Mouse (Mus musculus) testis, adult 2 months (tissue): ENCODE data around the gene Pdilt. TPM values are rescaled to one million over a fixed set of nuclear protein-coding genes. Genes with fewer than 3 reads are reported as not detected.

Experiments used
- H3K27ac ChIP-seq: fragments of 200-500 bp; 2 replicates; pipeline ENCODE4 v1.5.1; 2012; ENCODE audit warnings: low read depth, low read length; ENCODE audit not compliant: control insufficient read depth, insufficient read depth
- H3K27me3 ChIP-seq: fragments of 200-500 bp; 2 replicates; pipeline ENCODE4 v1.6.1; 2012; ENCODE audit warnings: mild to moderate bottlenecking, low read length, moderate library complexity; ENCODE audit not compliant: control insufficient read depth, insufficient read depth
- H3K36me3 ChIP-seq: fragments of 200-500 bp; 2 replicates; pipeline ENCODE4 v1.6.1; 2012; ENCODE audit warnings: mild to moderate bottlenecking, low read length; ENCODE audit not compliant: control insufficient read depth, insufficient read depth
- H3K4me1 ChIP-seq: fragments of 200-500 bp; 2 replicates; pipeline ENCODE4 v1.6.1; 2012; ENCODE audit warnings: low read length; ENCODE audit not compliant: control insufficient read depth, insufficient read depth
- H3K4me3 ChIP-seq: fragments of 200-500 bp; 2 replicates; pipeline ENCODE4 v1.5.1; 2012; ENCODE audit warnings: low read depth, mild to moderate bottlenecking, low read length, moderate library complexity, mixed read lengths; ENCODE audit not compliant: control insufficient read depth
- CTCF ChIP-seq: fragments of 200-500 bp; IDR thresholded peaks from 2 replicates; pipeline ENCODE4 v1.5.1; 2012; ENCODE audit warnings: low read depth, mild to moderate bottlenecking, inconsistent platforms, low read length, moderate library complexity; ENCODE audit not compliant: control insufficient read depth, insufficient read depth, insufficient replicate concordance
- POLR2A ChIP-seq: fragments of 200-500 bp; IDR thresholded peaks from 2 replicates; pipeline ENCODE4 v1.6.1; 2012; ENCODE audit warnings: low read depth, mild to moderate bottlenecking, inconsistent platforms, low read length, moderate library complexity; ENCODE audit not compliant: control insufficient read depth
- polyA plus RNA-seq: library from polyadenylated mRNA; depleted of rRNA; stranded (reverse); fragments of >200 nt; gene quantifications from 2 replicates; pipeline ENCODE4 v1.2.3, GENCODE M21; 2012

Gene Pdilt
- polyA plus RNA-seq, 1 experiment = 155 TPM

DNA sequence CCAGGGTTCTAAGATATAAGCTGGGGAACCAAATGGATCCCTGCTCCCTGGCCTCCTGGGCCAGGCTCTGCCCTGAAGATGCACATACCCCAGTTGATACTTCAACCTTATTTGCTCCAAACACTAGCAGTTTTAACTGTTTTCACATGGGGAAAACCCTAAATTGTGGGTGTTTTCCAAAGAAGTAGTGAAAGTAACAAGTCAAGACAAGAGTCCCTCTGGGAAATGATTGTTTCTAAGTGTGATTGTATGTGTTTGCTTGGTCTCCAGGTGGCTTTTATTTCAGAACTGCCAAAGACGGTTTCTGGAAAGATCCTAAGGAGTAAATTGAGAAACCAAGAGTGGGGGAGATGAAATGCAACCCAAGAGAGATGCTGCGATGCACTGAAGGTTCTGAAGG lies 19.2 kb upstream of the Pdilt start:
- Histone ChIP-seq H3K4me1 (no peaks in the 10 kb centered on the region), H3K27ac (no peak overlapping the region), H3K36me3 (no peaks in the 10 kb centered on the region), H3K27me3 (no peaks in the 10 kb centered on the region), H3K4me3 (no peak overlapping the region)
- no peak for TF ChIP-seq CTCF
- TF ChIP-seq POLR2A = no peak

DNA sequence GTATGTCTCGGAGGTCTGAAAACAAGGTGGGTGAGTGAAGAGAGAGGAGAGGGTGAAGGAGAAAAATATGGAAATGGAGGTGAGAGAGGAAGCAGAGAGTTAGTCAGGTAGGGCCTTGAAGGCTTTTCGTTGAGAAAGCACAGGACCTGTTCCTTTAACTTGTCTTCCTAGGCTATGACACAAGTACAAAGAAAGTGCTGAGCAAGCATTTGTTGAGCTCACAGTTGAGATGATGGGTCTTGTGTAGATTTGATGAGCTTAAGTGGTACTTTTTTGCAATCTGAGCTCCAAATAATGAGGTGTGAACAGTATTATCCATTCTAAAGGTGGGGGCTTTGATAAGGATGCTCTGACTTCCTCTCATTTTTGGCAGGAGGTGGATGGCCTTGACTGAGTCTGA lies 11.1 kb upstream of the Pdilt start:
- Histone ChIP-seq H3K4me3 (no peak overlapping the region), H3K27me3 (no peaks in the 10 kb centered on the region), H3K27ac (no peak overlapping the region), H3K4me1 (no peaks in the 10 kb centered on the region), H3K36me3 (no peaks in the 10 kb centered on the region)
- TF ChIP-seq CTCF (no peak), POLR2A (no peak)

DNA sequence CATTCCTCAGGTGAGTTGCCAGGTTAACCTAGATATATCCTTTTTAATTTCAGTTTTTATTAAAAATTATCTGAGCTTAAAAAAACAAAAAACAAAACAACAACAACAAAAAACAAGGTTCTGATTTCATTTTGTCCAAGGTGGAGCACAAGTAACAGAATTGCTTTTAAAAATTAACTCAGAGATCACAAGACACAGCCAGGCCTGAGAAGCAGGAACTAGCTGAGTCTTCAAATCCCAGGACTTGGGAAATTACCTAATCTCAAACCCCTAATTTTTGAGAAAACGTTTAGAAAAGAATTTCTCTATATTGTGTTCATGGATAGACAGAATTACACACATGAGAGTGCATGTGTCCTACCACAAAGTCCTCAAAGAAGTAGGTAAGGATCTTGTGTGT lies 9.6 kb upstream of the Pdilt start:
- no peak for TF ChIP-seq CTCF
- no peak for TF ChIP-seq POLR2A
- Histone ChIP-seq H3K27ac (no peak overlapping the region), H3K4me3 (no peak overlapping the region), H3K27me3 (no peaks in the 10 kb centered on the region), H3K36me3 (no peaks in the 10 kb centered on the region), H3K4me1 (no peaks in the 10 kb centered on the region)

DNA sequence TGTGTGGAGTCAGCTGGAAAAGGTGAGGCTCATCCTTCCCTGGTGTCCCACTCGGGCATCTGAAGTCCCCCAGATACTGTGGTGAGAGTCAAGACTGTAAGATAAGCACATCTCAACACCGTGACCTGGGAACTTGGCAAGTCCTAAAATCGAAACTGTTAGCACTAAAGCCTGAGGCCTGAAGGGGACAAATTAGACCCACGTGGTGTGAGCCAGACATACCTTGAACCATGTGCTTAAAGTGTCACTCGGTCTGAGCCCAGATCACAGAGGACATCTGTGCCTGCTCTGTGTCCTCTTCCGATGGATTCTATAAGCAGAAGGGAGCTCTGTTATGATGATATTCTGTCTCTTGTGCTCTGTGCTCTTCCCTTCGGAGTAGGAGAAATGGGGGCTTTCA lies 5.3 kb upstream of the Pdilt start:
- Histone ChIP-seq H3K4me1 (no peaks in the 10 kb centered on the region; the same call in 1 of the 2 replicates), H3K4me3 (no peak overlapping the region), H3K27me3 (no peaks in the 10 kb centered on the region), H3K27ac (no peak overlapping the region), H3K36me3 (no peaks in the 10 kb centered on the region)
- TF ChIP-seq POLR2A (no peak), CTCF (no peak)

DNA sequence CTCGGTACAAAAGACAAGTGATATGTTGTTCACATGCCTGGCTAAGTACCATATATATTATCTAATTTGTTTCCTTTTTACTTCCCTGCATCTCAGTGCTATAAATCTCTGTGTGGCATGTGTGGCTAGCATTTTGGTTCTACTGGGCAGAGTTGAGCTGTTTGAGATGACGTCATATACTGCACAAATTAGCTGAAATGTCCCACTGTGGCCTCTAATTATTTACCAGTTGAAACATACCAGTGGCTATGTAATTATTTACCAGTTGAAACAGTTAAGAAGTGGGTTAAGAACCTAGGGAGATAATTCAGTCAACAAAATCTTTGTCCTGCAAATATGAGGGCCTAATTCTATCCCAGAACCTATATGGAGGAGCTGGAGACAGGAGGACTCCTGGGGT lies 4.3 kb upstream of the Pdilt start:
- no peak overlapping the region for H3K4me3 ChIP-seq
- no peaks in the 10 kb centered on the region for H3K27me3 ChIP-seq
- H3K4me1 ChIP-seq = no peaks in the 10 kb centered on the region; the same call in 1 of the 2 replicates
- no peak overlapping the region for H3K27ac ChIP-seq
- no peaks in the 10 kb centered on the region for H3K36me3 ChIP-seq
- TF ChIP-seq CTCF = no peak
- TF ChIP-seq POLR2A = no peak

DNA sequence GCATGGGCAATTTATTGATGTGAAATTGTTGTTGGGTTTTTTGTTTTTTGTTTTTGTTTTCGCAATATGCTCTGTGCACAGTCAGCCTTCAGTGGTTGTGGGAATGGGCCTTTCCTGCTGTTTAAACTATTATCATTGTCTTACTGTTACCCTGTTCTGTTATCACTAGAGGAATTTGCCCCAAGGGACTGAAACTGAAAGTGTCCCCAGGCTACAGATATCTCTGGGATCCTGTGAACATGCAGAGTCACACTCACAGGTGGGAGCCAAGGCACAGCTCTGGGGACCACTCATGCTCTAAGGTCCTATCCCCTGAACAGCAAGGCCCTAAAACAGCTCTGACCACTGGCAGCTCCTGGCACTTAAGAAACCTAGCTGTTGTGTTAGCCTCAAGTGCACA lies 3.8 kb upstream of the Pdilt start:
- no peaks in the 10 kb centered on the region for H3K27me3 ChIP-seq
- no peaks in the 10 kb centered on the region for H3K36me3 ChIP-seq
- TF ChIP-seq CTCF (no peak), POLR2A (no peak)
- H3K4me1 ChIP-seq = no peaks in the 10 kb centered on the region; the same call in 1 of the 2 replicates
- H3K4me3 ChIP-seq = no peak overlapping the region
- no peak overlapping the region for H3K27ac ChIP-seq

DNA sequence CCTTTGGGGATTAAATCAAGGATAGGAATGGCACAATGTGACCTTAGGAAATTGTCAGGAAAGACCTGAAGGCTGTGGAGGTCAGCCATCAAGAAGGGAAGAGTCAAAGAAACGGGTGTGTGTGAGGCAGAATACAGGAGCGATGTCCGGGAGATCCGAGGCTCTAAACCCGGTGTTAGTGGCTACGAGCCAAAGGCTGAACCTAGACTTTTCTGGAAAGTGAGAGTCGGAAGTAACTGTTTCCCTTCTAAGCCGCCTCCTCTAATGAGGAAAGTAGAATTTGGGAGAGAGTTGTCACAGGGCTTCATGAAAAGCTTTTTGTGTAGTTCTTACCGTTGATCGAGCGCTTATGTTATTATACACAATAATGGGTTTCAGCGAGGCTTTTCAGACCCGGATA lies 3.2 kb upstream of the Pdilt start:
- Histone ChIP-seq H3K4me3 (no peak overlapping the region), H3K27ac (no peak overlapping the region; the same call in 1 of the 2 replicates), H3K36me3 (no peaks in the 10 kb centered on the region), H3K27me3 (no peaks in the 10 kb centered on the region), H3K4me1 (no peaks in the 10 kb centered on the region; the same call in 1 of the 2 replicates)
- TF ChIP-seq POLR2A (no peak), CTCF (no peak)

DNA sequence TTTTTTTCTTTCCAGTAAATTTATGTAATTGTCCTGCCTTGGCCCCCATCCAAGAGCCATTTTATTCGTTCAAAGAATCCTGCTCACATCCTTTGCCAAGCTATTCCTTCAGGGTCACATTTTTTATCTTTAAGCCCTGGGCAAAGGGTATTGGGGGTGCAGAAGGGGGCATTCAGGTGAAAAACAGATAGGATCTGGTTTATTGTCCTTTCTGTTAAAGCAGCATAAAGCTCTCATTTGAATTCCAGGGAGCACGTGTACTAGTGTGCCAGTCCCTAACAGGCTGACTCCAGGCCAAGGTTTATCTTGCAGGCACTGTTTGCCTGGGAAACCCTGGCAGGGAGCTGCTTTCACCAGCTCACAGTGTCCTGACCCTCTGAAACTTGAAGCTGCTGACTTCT lies 2.6 kb upstream of the Pdilt start:
- no peak overlapping the region for H3K4me3 ChIP-seq
- H3K27ac ChIP-seq = no peak overlapping the region
- no peaks in the 10 kb centered on the region for H3K27me3 ChIP-seq
- H3K36me3 ChIP-seq = no peaks in the 10 kb centered on the region
- H3K4me1 ChIP-seq = no peaks in the 10 kb centered on the region; the same call in 1 of the 2 replicates
- TF ChIP-seq POLR2A (no peak), CTCF (no peak)
